Comparison of ENCODE assay signal across 8 mouse cellular contexts in genomic region chr4:94614627-94615006, GRCm38 (mm10). TPM values are rescaled to one million over a fixed set of nuclear protein-coding genes. Genes with fewer than 3 reads are reported as not detected.
DNase-seq lines count a peak whose midpoint lies in the region; ATAC-seq and TF ChIP-seq lines count a peak whose summit lies in the region.

No protein-coding gene starts in this region.

- peaks cover 23% of the 10 kb centered on the region for H3K79me3 ChIP-seq in C2C12 (ENCODE audit: low read depth)

- peak; percentile 50 for DNase-seq in embryo, embryonic 10 days (ENCODE audit: low spot score)
- DNase-seq in embryo, embryonic 9.5 days (ENCODE audit: extremely low spot score) = no peak
- DNase-seq in forebrain, embryonic 14.5 days (ENCODE audit: low spot score) = no peak
- DNase-seq in adipocyte (ENCODE audit: low spot score) = no peak
- DNase-seq in gastrocnemius, adult 8-10 months (ENCODE audit: low spot score in 2 of 2) = no peak
- DNase-seq in natural killer cell, adult 2 months (ENCODE audit: low spot score in 2 of 2) = no peak

- H3K4me3 ChIP-seq in C2C12 (ENCODE audit: insufficient read depth, poor library complexity, severe bottlenecking) = peak overlapping the region; percentile 89
- H3K4me3 ChIP-seq in forebrain, embryonic 14.5 days (ENCODE audit: low read depth, low read length) = peak overlapping the region; percentile 65
- peak overlapping the region; percentile 70 for H3K4me3 ChIP-seq in liver, embryonic 15.5 days (replicated peaks)

- no peak for TF ChIP-seq CTCF in C2C12 (IDR thresholded peaks at IDR 0.05; ENCODE audit: control insufficient read depth, insufficient read depth, insufficient read length)

- under 1% methylated on average over 18 of the region's 18 CpGs for WGBS in forebrain, embryonic 14.5 days
- WGBS in liver, embryonic 15.5 days (ENCODE audit: insufficient replicate concordance) = 1% methylated on average over 18 of the region's 18 CpGs

- H3K4me2 ChIP-seq in forebrain, embryonic 14.5 days (ENCODE audit: low read length) = peak overlapping the region; percentile 66
- H3K4me2 ChIP-seq in liver, embryonic 15.5 days = peak overlapping the region; percentile 92

- H3K27ac ChIP-seq in forebrain, embryonic 14.5 days (ENCODE audit: low read depth, low read length) = peak overlapping the region; percentile 52; the same call in 1 of the 2 replicates
- H3K27ac ChIP-seq in liver, embryonic 15.5 days (replicated peaks) = no peak overlapping the region

- H3K79me2 ChIP-seq in C2C12 (ENCODE audit: control insufficient read depth, insufficient read depth) = peaks cover 37% of the 10 kb centered on the region

- H3K27me3 ChIP-seq in C2C12 (ENCODE audit: control insufficient read depth, insufficient read depth, insufficient read length) = no peaks in the 10 kb centered on the region
- no peaks in the 10 kb centered on the region for H3K27me3 ChIP-seq in forebrain, embryonic 14.5 days (replicated peaks; ENCODE audit: control insufficient read depth, insufficient read depth, low read length)
- H3K27me3 ChIP-seq in liver, embryonic 15.5 days = no peaks in the 10 kb centered on the region

- peak; percentile 74 for ATAC-seq in forebrain, embryonic 14.5 days
- peak; percentile 27; the same call in 1 of the 2 replicates for ATAC-seq in liver, embryonic 15.5 days (ENCODE audit: insufficient read depth)

- H3K4me1 ChIP-seq in forebrain, embryonic 14.5 days (ENCODE audit: control insufficient read depth, insufficient read depth, low read length) = peaks cover 10% of the 10 kb centered on the region; the same call in 1 of the 2 replicates
- H3K4me1 ChIP-seq in liver, embryonic 15.5 days (replicated peaks) = peaks cover 16% of the 10 kb centered on the region

- no peaks in the 10 kb centered on the region for H3K9me3 ChIP-seq in forebrain, embryonic 14.5 days (replicated peaks; ENCODE audit: control insufficient read depth, low read length)
- H3K9me3 ChIP-seq in liver, embryonic 15.5 days (replicated peaks) = no peaks in the 10 kb centered on the region

- H3K36me3 ChIP-seq in C2C12 (ENCODE audit: control insufficient read depth, insufficient read depth) = peaks cover 4% of the 10 kb centered on the region
- no peaks in the 10 kb centered on the region for H3K36me3 ChIP-seq in forebrain, embryonic 14.5 days (ENCODE audit: control insufficient read depth, insufficient read depth, low read length)
- H3K36me3 ChIP-seq in liver, embryonic 15.5 days (replicated peaks) = no peaks in the 10 kb centered on the region

- peak overlapping the region; percentile 85 for H3K9ac ChIP-seq in forebrain, embryonic 14.5 days (ENCODE audit: low read length)
- peak overlapping the region; percentile 54 for H3K9ac ChIP-seq in liver, embryonic 15.5 days

- H3ac ChIP-seq in C2C12 (ENCODE audit: control insufficient read depth, insufficient read length, low read depth) = peak overlapping the region; percentile 78

TF ChIP-seq in C2C12, 6 proteins besides CTCF, POLR2A, EP300 and RAD21:
- TF ChIP-seq MYOG (IDR thresholded peaks at IDR 0.05; ENCODE audit: control insufficient read depth, extremely low read depth, insufficient read length) = no peak
- no peak for TF ChIP-seq FOSL1 (IDR thresholded peaks at IDR 0.05; ENCODE audit: insufficient read depth, low read length, poor library complexity, severe bottlenecking)
- no peak for TF ChIP-seq MYOD1 (IDR thresholded peaks at IDR 0.05; ENCODE audit: control insufficient read depth, insufficient read length, low read depth)
- TF ChIP-seq CEBPB (IDR thresholded peaks at IDR 0.05; ENCODE audit: low read depth) = no peak
- no peak for TF ChIP-seq USF1 (IDR thresholded peaks at IDR 0.05; ENCODE audit: low read depth)
- no peak for TF ChIP-seq MAX (IDR thresholded peaks at IDR 0.05)

RNA-seq across cellular contexts. Expression of gene Ift74, which starts 0.3 kb away (rescaled TPM):
- polyA plus RNA-seq in C2C12 (2012; fragmentation: generic; extraction: Trizol) = 9.1 TPM
- polyA plus RNA-seq in forebrain, embryonic 14.5 days (2014; fragmentation: Nextera tagmentation; extraction: Ambion mirVana) = 34.6 and 37.6 TPM in 2 replicates
- 1.8 and 1.9 TPM in 2 replicates for polyA plus RNA-seq in liver, embryonic 15.5 days (2015; fragmentation: Nextera tagmentation; extraction: Ambion mirVana)
- 1 to 10 TPM; 4.8 to 8.9 (median 5.6) TPM for total RNA-seq in gastrocnemius, adult 8-10 months (2022)

RNA-seq across cellular contexts. Expression of gene Plaa, which starts 11.6 kb away (rescaled TPM):
- polyA plus RNA-seq in C2C12 (2012; fragmentation: generic; extraction: Trizol) = 26.5 TPM
- polyA plus RNA-seq in forebrain, embryonic 14.5 days (2014; fragmentation: Nextera tagmentation; extraction: Ambion mirVana) = 69.4 and 75.4 TPM in 2 replicates
- 25.9 and 26.4 TPM in 2 replicates for polyA plus RNA-seq in liver, embryonic 15.5 days (2015; fragmentation: Nextera tagmentation; extraction: Ambion mirVana)
- total RNA-seq in gastrocnemius, adult 8-10 months (2022) = 10 to 100 TPM; 29.0 to 39.8 (median 36.1) TPM

RNA-seq across cellular contexts. Expression of gene Lrrc19, which starts 35.3 kb away (rescaled TPM):
- polyA plus RNA-seq in C2C12 (2012; fragmentation: generic; extraction: Trizol) = 0.04 TPM
- 0.10 and 0.30 TPM in 2 replicates for polyA plus RNA-seq in forebrain, embryonic 14.5 days (2014; fragmentation: Nextera tagmentation; extraction: Ambion mirVana)
- 0.03 and 0.07 TPM in 2 replicates for polyA plus RNA-seq in liver, embryonic 15.5 days (2015; fragmentation: Nextera tagmentation; extraction: Ambion mirVana)
- total RNA-seq in gastrocnemius, adult 8-10 months (2022) = not detected

RNA-seq across cellular contexts. Expression of gene Caap1, which starts 58.0 kb away (rescaled TPM):
- 3.4 TPM for polyA plus RNA-seq in C2C12 (2012; fragmentation: generic; extraction: Trizol)
- 22.8 and 23.0 TPM in 2 replicates for polyA plus RNA-seq in forebrain, embryonic 14.5 days (2014; fragmentation: Nextera tagmentation; extraction: Ambion mirVana)
- 7.5 and 9.1 TPM in 2 replicates for polyA plus RNA-seq in liver, embryonic 15.5 days (2015; fragmentation: Nextera tagmentation; extraction: Ambion mirVana)
- 1 to 10 TPM; 1.7 to 2.5 (median 1.9) TPM for total RNA-seq in gastrocnemius, adult 8-10 months (2022)

RNA-seq across cellular contexts. Expression of gene Gm10306, which starts 58.3 kb away (rescaled TPM):
- not detected for polyA plus RNA-seq in C2C12 (2012; fragmentation: generic; extraction: Trizol)
- polyA plus RNA-seq in forebrain, embryonic 14.5 days (2014; fragmentation: Nextera tagmentation; extraction: Ambion mirVana) = 0.49 and 0.94 TPM in 2 replicates
- not detected in 2 replicates for polyA plus RNA-seq in liver, embryonic 15.5 days (2015; fragmentation: Nextera tagmentation; extraction: Ambion mirVana)
- not detected for total RNA-seq in gastrocnemius, adult 8-10 months (2022)
